Mouse (Mus musculus): ENCODE measurements around the gene Prss46.

- TF ChIP-seq POLR2A (IDR thresholded peaks at IDR 0.05; ENCODE audit: insufficient read length, low read depth) (no peak), TCF12 (IDR thresholded peaks at IDR 0.05; ENCODE audit: insufficient read depth, poor library complexity, severe bottlenecking) (no peak), USF1 (IDR thresholded peaks at IDR 0.05; ENCODE audit: low read depth) (no peak), POLR2AphosphoS2 (IDR thresholded peaks at IDR 0.05; ENCODE audit: insufficient read length, low read depth) (no peak), TCF3 (IDR thresholded peaks at IDR 0.05; ENCODE audit: insufficient read length, low read depth) (no peak)
Observed at GRCm38 (mm10) chr9:110874660-110875191, 30.4 kb downstream of the Prss46 start.
